Mouse (Mus musculus): ENCODE data around the gene Spc25. TPM values are rescaled to one million over a fixed set of nuclear protein-coding genes. Genes with fewer than 3 reads are reported as not detected.

The Spc25 gene
- polyA plus RNA-seq, 1 experiment from 2014 or later, result 119 TPM

DNA sequence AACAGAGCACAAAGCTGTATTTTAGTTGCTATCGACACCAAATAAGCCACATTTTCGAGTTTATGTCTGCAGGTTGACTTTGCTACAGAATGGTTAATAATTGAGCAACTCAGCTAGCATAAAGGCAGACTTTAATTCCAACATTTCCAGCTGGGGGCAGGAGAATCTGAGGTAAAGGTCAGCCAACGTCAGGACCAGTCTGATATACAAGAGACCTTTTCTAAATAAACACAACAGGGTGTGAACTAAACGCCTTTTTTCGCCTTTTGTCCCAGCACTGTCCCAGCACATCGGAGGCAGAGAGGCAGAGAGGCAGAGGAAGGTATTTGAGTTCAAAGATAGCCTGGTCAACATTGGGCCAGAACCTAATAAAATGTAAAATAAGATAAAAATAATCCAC lies 809 bp downstream of the Spc25 start:
- ATAC-seq (ENCODE audit: low read depth), result peak; percentile 10
- H3K36me3 ChIP-seq (ENCODE audit: control insufficient read depth, insufficient read depth), result peaks cover 27% of the 10 kb centered on the region
- peak overlapping the region; percentile 90 for H3K9ac ChIP-seq (ENCODE audit: low read depth, low read length)
- H3K27ac ChIP-seq (ENCODE audit: low read length), result peak overlapping the region; percentile 82
- H3K4me3 ChIP-seq (ENCODE audit: low read depth, low read length), result peak overlapping the region; percentile 91
- H3K27me3 ChIP-seq (ENCODE audit: control insufficient read depth, insufficient read depth, low read depth, low read length), result no peaks in the 10 kb centered on the region
- WGBS (ENCODE audit: insufficient replicate concordance), result 13% methylated on average over 6 of the region's 6 CpGs
- H3K9me3 ChIP-seq (replicated peaks; ENCODE audit: control insufficient read depth, low read length), result no peaks in the 10 kb centered on the region
- peaks cover 8% of the 10 kb centered on the region for H3K4me1 ChIP-seq (ENCODE audit: control insufficient read depth, low read depth, low read length)
- H3K4me2 ChIP-seq (ENCODE audit: low read depth, low read length), result peak overlapping the region; percentile 71

DNA sequence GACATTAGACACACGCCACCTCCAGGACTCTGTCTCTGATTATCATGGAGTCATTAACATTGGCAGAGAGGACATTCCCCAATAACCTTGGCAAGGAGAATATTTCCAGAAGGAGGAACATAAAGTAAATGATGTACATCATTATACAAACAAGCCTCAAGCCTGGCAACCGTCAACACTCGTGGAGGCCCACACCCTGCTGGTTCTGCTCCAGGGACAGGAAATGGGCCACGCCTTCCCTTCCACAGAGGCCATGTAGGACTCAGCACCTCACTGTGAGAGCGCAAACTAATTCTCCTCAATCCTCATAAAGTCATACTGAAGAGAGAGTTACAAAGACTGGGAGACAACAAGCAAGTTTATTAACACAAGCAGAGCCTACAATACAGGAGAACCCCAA lies 12.4 kb downstream of the Spc25 start:
- Histone ChIP-seq H3K4me2 (ENCODE audit: low read depth, low read length) (no peak overlapping the region), H3K9me3 (replicated peaks; ENCODE audit: control insufficient read depth, low read length) (no peaks in the 10 kb centered on the region), H3K36me3 (ENCODE audit: control insufficient read depth, insufficient read depth) (peaks cover 46% of the 10 kb centered on the region), H3K9ac (ENCODE audit: low read depth, low read length) (no peak overlapping the region), H3K4me3 (ENCODE audit: low read depth, low read length) (no peak overlapping the region), H3K4me1 (ENCODE audit: control insufficient read depth, low read depth, low read length) (peaks cover 5% of the 10 kb centered on the region; the same call in 1 of the 2 replicates), H3K27me3 (ENCODE audit: control insufficient read depth, insufficient read depth, low read depth, low read length) (no peaks in the 10 kb centered on the region), H3K27ac (ENCODE audit: low read length) (no peak overlapping the region)
- no peak for ATAC-seq (ENCODE audit: low read depth)
- WGBS (ENCODE audit: insufficient replicate concordance), result 67% methylated on average over 5 of the region's 5 CpGs

DNA sequence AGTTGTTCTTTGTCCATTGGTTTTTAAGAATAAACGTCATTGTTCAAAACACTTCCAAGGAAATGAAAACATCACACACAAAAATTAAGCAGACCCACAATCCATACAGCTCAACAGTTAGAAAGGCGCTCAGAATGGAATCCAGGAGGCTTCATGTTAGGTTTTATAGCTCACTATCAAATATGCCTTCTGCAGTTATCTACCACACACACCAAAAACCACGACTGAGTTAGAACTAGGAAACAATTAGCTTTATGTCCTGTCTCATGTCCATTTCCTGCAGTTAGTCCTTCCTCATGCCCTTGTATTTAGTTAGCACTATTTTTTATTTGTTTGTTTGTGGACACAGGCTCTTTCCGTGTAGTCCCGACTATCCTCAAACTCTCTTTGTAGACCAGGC lies 14.9 kb downstream of the Spc25 start:
- no peaks in the 10 kb centered on the region for H3K9me3 ChIP-seq (replicated peaks; ENCODE audit: control insufficient read depth, low read length)
- H3K4me2 ChIP-seq (ENCODE audit: low read depth, low read length), result no peak overlapping the region
- peaks cover 33% of the 10 kb centered on the region for H3K36me3 ChIP-seq (ENCODE audit: control insufficient read depth, insufficient read depth)
- no peak overlapping the region for H3K27ac ChIP-seq (ENCODE audit: low read length)
- no peak overlapping the region for H3K9ac ChIP-seq (ENCODE audit: low read depth, low read length)
- no peaks in the 10 kb centered on the region for H3K27me3 ChIP-seq (ENCODE audit: control insufficient read depth, insufficient read depth, low read depth, low read length)
- ATAC-seq (ENCODE audit: low read depth), result no peak
- H3K4me1 ChIP-seq (ENCODE audit: control insufficient read depth, low read depth, low read length), result peaks cover 5% of the 10 kb centered on the region; the same call in 1 of the 2 replicates
- WGBS (ENCODE audit: insufficient replicate concordance), result 45% methylated on average over 5 of the region's 5 CpGs
- H3K4me3 ChIP-seq (ENCODE audit: low read depth, low read length), result no peak overlapping the region

GRCm38 (mm10) chr2:69189222-69189621 lies 16.8 kb downstream of the Spc25 start:
- Histone ChIP-seq H3K9ac (ENCODE audit: low read depth, low read length) (no peak overlapping the region), H3K27ac (ENCODE audit: low read length) (no peak overlapping the region), H3K9me3 (replicated peaks; ENCODE audit: control insufficient read depth, low read length) (no peaks in the 10 kb centered on the region), H3K36me3 (ENCODE audit: control insufficient read depth, insufficient read depth) (peaks cover 29% of the 10 kb centered on the region), H3K4me1 (ENCODE audit: control insufficient read depth, low read depth, low read length) (peaks cover 5% of the 10 kb centered on the region; the same call in 1 of the 2 replicates), H3K4me3 (ENCODE audit: low read depth, low read length) (no peak overlapping the region), H3K27me3 (ENCODE audit: control insufficient read depth, insufficient read depth, low read depth, low read length) (no peaks in the 10 kb centered on the region), H3K4me2 (ENCODE audit: low read depth, low read length) (no peak overlapping the region)
- 42% methylated on average over 4 of the region's 4 CpGs for WGBS (ENCODE audit: insufficient replicate concordance)
- no peak for ATAC-seq (ENCODE audit: low read depth)

GRCm38 (mm10) chr2:69188732-69189131 lies 17.3 kb downstream of the Spc25 start:
- Histone ChIP-seq H3K27ac (ENCODE audit: low read length) (no peak overlapping the region), H3K36me3 (ENCODE audit: control insufficient read depth, insufficient read depth) (peaks cover 24% of the 10 kb centered on the region), H3K9me3 (replicated peaks; ENCODE audit: control insufficient read depth, low read length) (no peaks in the 10 kb centered on the region), H3K4me1 (ENCODE audit: control insufficient read depth, low read depth, low read length) (peaks cover 5% of the 10 kb centered on the region; the same call in 1 of the 2 replicates), H3K27me3 (ENCODE audit: control insufficient read depth, insufficient read depth, low read depth, low read length) (no peaks in the 10 kb centered on the region), H3K4me3 (ENCODE audit: low read depth, low read length) (no peak overlapping the region), H3K9ac (ENCODE audit: low read depth, low read length) (no peak overlapping the region), H3K4me2 (ENCODE audit: low read depth, low read length) (no peak overlapping the region)
- 68% methylated on average over 6 of the region's 6 CpGs for WGBS (ENCODE audit: insufficient replicate concordance)
- ATAC-seq (ENCODE audit: low read depth), result no peak

GRCm38 (mm10) chr2:69187990-69188389 lies 18.0 kb downstream of the Spc25 start:
- Histone ChIP-seq H3K27me3 (ENCODE audit: control insufficient read depth, insufficient read depth, low read depth, low read length) (no peaks in the 10 kb centered on the region), H3K9ac (ENCODE audit: low read depth, low read length) (no peak overlapping the region), H3K36me3 (ENCODE audit: control insufficient read depth, insufficient read depth) (peaks cover 16% of the 10 kb centered on the region; the same call in 1 of the 2 replicates), H3K4me1 (ENCODE audit: control insufficient read depth, low read depth, low read length) (peaks cover 5% of the 10 kb centered on the region; the same call in 1 of the 2 replicates), H3K4me2 (ENCODE audit: low read depth, low read length) (no peak overlapping the region), H3K27ac (ENCODE audit: low read length) (no peak overlapping the region), H3K4me3 (ENCODE audit: low read depth, low read length) (no peak overlapping the region), H3K9me3 (replicated peaks; ENCODE audit: control insufficient read depth, low read length) (no peaks in the 10 kb centered on the region)
- WGBS (ENCODE audit: insufficient replicate concordance), result 84% methylated on average over 2 of the region's 2 CpGs
- ATAC-seq (ENCODE audit: low read depth), result no peak

DNA sequence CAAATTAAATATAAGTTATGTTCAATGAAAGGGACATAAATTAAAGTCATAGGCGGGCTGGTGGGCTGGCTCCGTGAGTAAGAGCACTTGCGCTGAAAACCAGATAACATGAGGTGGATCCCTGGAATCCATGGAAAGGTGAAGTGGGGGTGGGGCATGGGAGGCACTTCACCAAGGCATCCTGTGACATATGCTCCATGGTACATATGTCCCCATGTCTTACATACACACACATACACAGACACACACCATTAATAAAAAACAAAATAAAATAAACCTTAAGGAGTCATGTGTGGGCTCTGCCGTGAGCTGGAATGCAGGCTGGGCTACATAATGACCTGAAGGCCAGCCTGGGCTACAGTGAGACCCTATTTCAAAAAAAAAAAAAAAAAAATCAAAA lies 26.3 kb downstream of the Spc25 start:
- 77% methylated on average over 4 of the region's 4 CpGs for WGBS (ENCODE audit: insufficient replicate concordance)

DNA sequence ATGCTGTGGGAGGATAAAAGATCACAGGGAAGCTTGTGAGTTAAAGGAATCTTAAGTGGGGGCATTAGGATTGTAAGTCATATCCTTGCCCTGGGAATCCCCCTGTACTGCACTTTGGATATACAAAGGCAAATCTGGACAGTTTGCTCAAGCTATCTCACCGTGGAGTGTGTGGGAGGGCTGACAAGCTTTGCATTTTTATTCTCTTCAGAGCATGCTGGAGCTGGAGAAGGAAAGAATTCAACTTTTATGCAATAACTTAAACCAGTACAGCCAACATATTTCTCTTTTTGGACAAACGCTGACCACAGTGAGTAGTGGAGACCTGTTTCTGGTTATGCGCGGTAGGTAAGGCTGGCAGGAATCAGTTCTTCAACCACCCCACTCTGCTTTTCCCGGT lies 30.7 kb downstream of the Spc25 start:
- H3K9ac ChIP-seq (ENCODE audit: low read depth, low read length), result no peak overlapping the region
- H3K36me3 ChIP-seq (ENCODE audit: control insufficient read depth, insufficient read depth), result no peaks in the 10 kb centered on the region
- no peak for ATAC-seq (ENCODE audit: low read depth)
- no peaks in the 10 kb centered on the region for H3K27me3 ChIP-seq (ENCODE audit: control insufficient read depth, insufficient read depth, low read depth, low read length)
- H3K4me1 ChIP-seq (ENCODE audit: control insufficient read depth, low read depth, low read length), result no peaks in the 10 kb centered on the region
- H3K4me3 ChIP-seq (ENCODE audit: low read depth, low read length), result no peak overlapping the region
- no peak overlapping the region for H3K27ac ChIP-seq (ENCODE audit: low read length)
- no peaks in the 10 kb centered on the region for H3K9me3 ChIP-seq (replicated peaks; ENCODE audit: control insufficient read depth, low read length)
- WGBS (ENCODE audit: insufficient replicate concordance), result 66% methylated on average over 5 of the region's 5 CpGs
- no peak overlapping the region for H3K4me2 ChIP-seq (ENCODE audit: low read depth, low read length)

More for the DNA sequence above, 26.3 kb downstream of the Spc25 start:
- Histone ChIP-seq H3K27ac (ENCODE audit: low read length) (no peak overlapping the region), H3K27me3 (ENCODE audit: control insufficient read depth, insufficient read depth, low read depth, low read length) (no peaks in the 10 kb centered on the region), H3K4me3 (ENCODE audit: low read depth, low read length) (no peak overlapping the region), H3K4me2 (ENCODE audit: low read depth, low read length) (no peak overlapping the region), H3K4me1 (ENCODE audit: control insufficient read depth, low read depth, low read length) (no peaks in the 10 kb centered on the region), H3K9ac (ENCODE audit: low read depth, low read length) (no peak overlapping the region), H3K36me3 (ENCODE audit: control insufficient read depth, insufficient read depth) (no peaks in the 10 kb centered on the region), H3K9me3 (replicated peaks; ENCODE audit: control insufficient read depth, low read length) (no peaks in the 10 kb centered on the region)
- no peak for ATAC-seq (ENCODE audit: low read depth)

DNA sequence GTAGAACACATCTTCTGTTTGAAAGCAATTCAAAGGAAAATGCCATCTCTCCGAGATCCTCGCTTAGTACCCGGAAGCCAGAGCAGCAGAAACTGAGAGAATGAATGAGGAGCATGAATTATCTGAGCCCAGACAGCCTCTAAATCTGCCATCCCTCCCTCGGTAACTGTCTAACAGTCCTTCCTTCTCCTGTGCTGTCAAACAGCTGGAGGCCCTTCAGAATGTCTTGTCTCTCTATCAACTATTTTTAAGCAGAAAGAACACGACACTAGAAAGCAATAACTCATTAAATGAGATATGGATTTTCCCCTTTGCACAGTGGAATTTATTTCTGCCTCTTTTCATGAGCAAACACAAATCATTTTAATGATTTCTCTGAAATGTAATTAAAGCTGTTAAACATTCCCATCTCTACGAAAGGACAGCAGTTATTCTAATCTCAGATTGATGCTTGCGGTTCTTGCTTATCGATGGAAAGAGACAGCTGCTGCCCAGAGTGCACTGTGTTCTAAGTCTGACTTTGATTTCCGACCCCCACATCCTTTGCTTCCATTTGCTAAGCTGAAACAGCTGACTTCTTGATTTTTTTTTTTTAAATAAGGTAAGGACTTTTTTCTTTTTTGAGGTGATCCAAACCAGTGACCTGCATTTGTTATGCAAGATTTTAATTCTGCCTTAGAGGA lies 35.5 kb downstream of the Spc25 start:
- H3K9me3 ChIP-seq (replicated peaks; ENCODE audit: control insufficient read depth, low read length), result no peaks in the 10 kb centered on the region
- no peaks in the 10 kb centered on the region for H3K4me1 ChIP-seq (ENCODE audit: control insufficient read depth, low read depth, low read length)
- no peak overlapping the region for H3K27ac ChIP-seq (ENCODE audit: low read length)
- H3K4me2 ChIP-seq (ENCODE audit: low read depth, low read length), result no peak overlapping the region
- H3K27me3 ChIP-seq (ENCODE audit: control insufficient read depth, insufficient read depth, low read depth, low read length), result no peaks in the 10 kb centered on the region
- no peak overlapping the region for H3K9ac ChIP-seq (ENCODE audit: low read depth, low read length)
- H3K4me3 ChIP-seq (ENCODE audit: low read depth, low read length), result no peak overlapping the region
- H3K36me3 ChIP-seq (ENCODE audit: control insufficient read depth, insufficient read depth), result no peaks in the 10 kb centered on the region
- 63% methylated on average over 9 of the region's 9 CpGs for WGBS (ENCODE audit: insufficient replicate concordance)
- no peak for ATAC-seq (ENCODE audit: low read depth)

All from liver, embryonic 16.5 days (tissue).